Mouse (Mus musculus): ENCODE measurements around the gene Tmem131. TPM values are rescaled to one million over a fixed set of nuclear protein-coding genes. Genes with fewer than 3 reads are reported as not detected.

The Tmem131 gene
- 69.3 and 126 TPM in 2 replicates for polyA plus RNA-seq (2012; ENCODE audit: low replicate concordance)

DNA sequence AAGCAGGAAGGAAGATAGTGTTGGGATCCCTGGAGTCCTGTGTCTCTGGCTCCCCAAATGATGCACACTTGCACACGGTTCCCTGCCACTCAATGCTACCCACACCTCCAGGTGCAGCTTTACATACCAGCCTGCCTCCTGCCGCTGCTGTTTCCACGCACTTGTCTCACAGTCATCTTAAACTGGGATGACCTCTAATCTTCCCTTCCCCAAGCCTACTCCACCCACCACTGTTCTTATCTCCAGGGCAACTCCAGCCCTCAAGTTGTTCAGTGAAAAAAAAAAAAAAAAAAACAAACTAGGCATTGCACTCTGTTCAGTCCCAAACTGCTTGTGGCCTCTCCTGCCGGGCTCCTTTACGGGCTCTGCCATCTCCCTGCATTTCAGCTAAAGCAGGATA lies at the start of gene Tmem131:
Gene Tmem131, minus strand, starts transcription at position 14 of the 400 bp plus-strand sequence.

DNA sequence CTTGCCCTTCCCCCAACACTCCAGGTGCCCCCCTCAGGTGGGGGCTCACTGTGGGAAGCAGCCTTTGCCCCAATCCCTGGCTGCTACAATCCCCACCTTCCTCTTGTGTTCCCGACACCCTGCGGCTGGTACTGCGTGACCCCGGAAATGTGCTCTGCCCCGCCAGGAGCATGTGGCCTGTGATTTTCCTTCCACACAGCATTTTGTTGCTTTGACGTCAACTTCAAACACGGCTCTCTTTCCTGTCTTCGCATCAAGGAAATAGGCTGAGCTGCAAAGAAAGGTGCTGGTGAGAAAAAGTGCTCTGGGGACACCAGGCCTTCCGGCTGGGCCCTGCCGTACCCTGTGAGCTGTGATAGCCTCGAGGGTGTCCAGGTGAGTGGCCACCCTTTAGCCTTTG lies 181.9 kb downstream of the Tmem131 start, which contains the start of gene Zap70:
Gene Zap70, plus strand, starts transcription at position 231 of the 400 bp plus-strand sequence.

Other genes starting within 250 kb of the Tmem131 start
- gene 4933424G06Rik, start 233.5 kb downstream of the Tmem131 start, polyA plus RNA-seq (2012; ENCODE audit: low replicate concordance): not detected in 2 replicates
- gene Actr1b, start 229.2 kb downstream of the Tmem131 start, polyA plus RNA-seq (2012; ENCODE audit: low replicate concordance): 41.9 and 49.7 TPM in 2 replicates
- 12.6 and 14.5 TPM in 2 replicates for gene Zap70, start 181.9 kb downstream of the Tmem131 start, polyA plus RNA-seq (2012; ENCODE audit: low replicate concordance)
- 0.64 TPM in 1 of 2 replicates, not detected in the other for gene Vwa3b, start 82.9 kb upstream of the Tmem131 start, polyA plus RNA-seq (2012; ENCODE audit: low replicate concordance)